Mouse (Mus musculus) erythroblast, embryonic 14.5 days (primary cell): Measurements from ENCODE around the gene Astn2.

Source experiments
- GATA1 ChIP-seq: IDR thresholded peaks from 2 replicates; pipeline ENCODE4 v1.6.1; 2012; ENCODE audit warnings: low read length, inconsistent platforms, mixed read lengths
- TAL1 ChIP-seq: IDR thresholded peaks from 3 replicates; pipeline ENCODE4 v1.6.1; 2012; ENCODE audit warnings: low read length, inconsistent platforms, mixed read lengths

- TF ChIP-seq TAL1: no peak
- TF ChIP-seq GATA1: no peak
Observed at GRCm38 (mm10) chr4:65373841-65374240, 1030.6 kb downstream of the Astn2 start.
